Mouse (Mus musculus): Measurements from ENCODE around the gene Cryaa. TPM values are rescaled to one million over a fixed set of nuclear protein-coding genes. Genes with fewer than 3 reads are reported as not detected.
"Not testable (repeated sequence)": the region's sequence is repeated elsewhere in the genome, so short reads cannot be mapped to it uniquely, and the experiment has no call there.

The Cryaa gene
- polyA plus RNA-seq, 2 experiments from 2014 or later: not detected

- no peak for ATAC-seq
Measured at GRCm38 (mm10) chr17:31660661-31661250, 16.9 kb upstream of the Cryaa start.

- ATAC-seq: no peak
Measured at GRCm38 (mm10) chr17:31662855-31663254, 14.8 kb upstream of the Cryaa start.

GRCm38 (mm10) chr17:31664760-31665159 is 12.8 kb upstream of the Cryaa start:
- peak; percentile 91 for ATAC-seq

GRCm38 (mm10) chr17:31668306-31668705 is 9.3 kb upstream of the Cryaa start:
- no peak for ATAC-seq

- ATAC-seq: no peak
Measured at GRCm38 (mm10) chr17:31670163-31670562, 7.4 kb upstream of the Cryaa start.

- no peak for ATAC-seq
Measured at GRCm38 (mm10) chr17:31671698-31672097, 5.9 kb upstream of the Cryaa start.

- no peak for ATAC-seq
Measured at GRCm38 (mm10) chr17:31672279-31672678, 5.3 kb upstream of the Cryaa start.

GRCm38 (mm10) chr17:31674426-31674825 is 3.2 kb upstream of the Cryaa start:
- ATAC-seq: no peak

GRCm38 (mm10) chr17:31680450-31680849 is 2.8 kb downstream of the Cryaa start:
- ATAC-seq: no peak

GRCm38 (mm10) chr17:31685514-31686224 is 8.1 kb downstream of the Cryaa start:
- peak; percentile 72 for ATAC-seq

GRCm38 (mm10) chr17:31686225-31686564 is 8.6 kb downstream of the Cryaa start:
- ATAC-seq: no peak

GRCm38 (mm10) chr17:31688112-31688511 is 10.5 kb downstream of the Cryaa start:
- ATAC-seq: no peak

GRCm38 (mm10) chr17:31689606-31690005 is 12.0 kb downstream of the Cryaa start:
- ATAC-seq: no peak

- peak; percentile 56 for ATAC-seq
Measured at GRCm38 (mm10) chr17:31692918-31693317, 15.3 kb downstream of the Cryaa start.

- ATAC-seq: peak; percentile 86
Measured at GRCm38 (mm10) chr17:31693330-31694022, 15.9 kb downstream of the Cryaa start.

- no peak for ATAC-seq
Measured at GRCm38 (mm10) chr17:31694023-31694376, 16.4 kb downstream of the Cryaa start.

GRCm38 (mm10) chr17:31694949-31695348 is 17.3 kb downstream of the Cryaa start:
- ATAC-seq: no peak

- not testable (repeated sequence) for ATAC-seq
Measured at GRCm38 (mm10) chr17:31695356-31695755, 17.7 kb downstream of the Cryaa start.

GRCm38 (mm10) chr17:31698347-31698746 is 20.7 kb downstream of the Cryaa start:
- ATAC-seq: no peak

- ATAC-seq: no peak
Measured at GRCm38 (mm10) chr17:31703276-31703980, 25.8 kb downstream of the Cryaa start.

- ATAC-seq: no peak
Measured at GRCm38 (mm10) chr17:31705271-31706020, 27.8 kb downstream of the Cryaa start.

- ATAC-seq: no peak
Measured at GRCm38 (mm10) chr17:31709121-31709741, 31.6 kb downstream of the Cryaa start.

Measured in CD4-positive, CD25-positive, alpha-beta regulatory T cell, adult 4 months (primary cell).